Mouse (Mus musculus) cortical plate, adult 2 months (tissue): Measurements from ENCODE around the gene Sdf2. TPM values are rescaled to one million over a fixed set of nuclear protein-coding genes. Genes with fewer than 3 reads are reported as not detected.
A peak's percentile ranks its signal among the peaks of the same experiment; 100 is the strongest.
"Not testable (repeated sequence)": the region's sequence is repeated elsewhere in the genome, so short reads cannot be mapped to it uniquely, and the experiment has no call there.

Source experiments
- H3K27ac ChIP-seq: fragments of 200-500 bp; 2 replicates; pipeline ENCODE4 v1.5.1; 2012; ENCODE audit warnings: low read length, control low read depth, inconsistent platforms; ENCODE audit not compliant: insufficient read depth
- H3K4me1 ChIP-seq: fragments of 200-500 bp; 2 replicates; pipeline ENCODE4 v1.6.1; 2011; ENCODE audit warnings: low read length; ENCODE audit not compliant: control insufficient read depth, insufficient read depth
- H3K4me3 ChIP-seq: fragments of 200-500 bp; 2 replicates; pipeline ENCODE4 v1.5.1; 2011; ENCODE audit warnings: mild to moderate bottlenecking, low read length, control low read depth; ENCODE audit not compliant: insufficient read depth
- CTCF ChIP-seq: fragments of 200-500 bp; IDR thresholded peaks from 2 replicates; pipeline ENCODE4 v1.5.1; 2011; ENCODE audit warnings: mild to moderate bottlenecking, control low read depth, low read length; ENCODE audit not compliant: insufficient read depth; ENCODE audit errors: extremely low read depth
- POLR2A ChIP-seq: fragments of 200-500 bp; IDR thresholded peaks from 2 replicates; pipeline ENCODE4 v1.6.1; 2011; ENCODE audit warnings: mild to moderate bottlenecking, low read length, control low read depth; ENCODE audit not compliant: insufficient read depth; ENCODE audit errors: extremely low read depth
- polyA plus RNA-seq: library from polyadenylated mRNA; depleted of rRNA; stranded (reverse); fragments of >200 nt; gene quantifications from 2 replicates; pipeline ENCODE4 v1.2.3, GENCODE M21; 2012

Gene Sdf2
- polyA plus RNA-seq, 1 experiment: 111 TPM

- H3K4me3 ChIP-seq: peak within 1 kb of the TSS; percentile 99
- TF ChIP-seq POLR2A (peak; percentile 47; the same call in 1 of the 2 replicates), CTCF (no peak)
- peaks cover 5% of the 10 kb centered on the region; the same call in 1 of the 2 replicates for H3K4me1 ChIP-seq
- H3K27ac ChIP-seq: peak within 1 kb of the TSS; percentile 60
Measured at GRCm38 (mm10) chr11:78261380-78262352, 16.1 kb downstream of the Sdf2 start, which contains the start of gene 2610507B11Rik. TSS of gene 2610507B11Rik (plus strand) at chr11:78261752.

GRCm38 (mm10) chr11:78262550-78262949 is 17.0 kb downstream of the Sdf2 start:
- Histone ChIP-seq H3K27ac (no peak overlapping the region), H3K4me3 (peak overlapping the region; percentile 99), H3K4me1 (peaks cover 5% of the 10 kb centered on the region; the same call in 1 of the 2 replicates)
- TF ChIP-seq POLR2A (no peak), CTCF (peak; percentile 50)

GRCm38 (mm10) chr11:78265571-78265970 is 20.0 kb downstream of the Sdf2 start:
- no peak overlapping the region for H3K4me3 ChIP-seq
- no peak overlapping the region for H3K27ac ChIP-seq
- TF ChIP-seq POLR2A (no peak), CTCF (no peak)
- peaks cover 5% of the 10 kb centered on the region; the same call in 1 of the 2 replicates for H3K4me1 ChIP-seq

GRCm38 (mm10) chr11:78271986-78272385 is 26.4 kb downstream of the Sdf2 start:
- Histone ChIP-seq H3K27ac (no peak overlapping the region), H3K4me1 (peaks cover 4% of the 10 kb centered on the region; the same call in 1 of the 2 replicates), H3K4me3 (no peak overlapping the region)
- TF ChIP-seq CTCF: no peak
- no peak for TF ChIP-seq POLR2A

- Histone ChIP-seq H3K4me1 (peaks cover 4% of the 10 kb centered on the region; the same call in 1 of the 2 replicates), H3K4me3 (no peak overlapping the region), H3K27ac (no peak overlapping the region)
- TF ChIP-seq CTCF: no peak
- no peak for TF ChIP-seq POLR2A
Measured at GRCm38 (mm10) chr11:78275596-78275995, 30.1 kb downstream of the Sdf2 start.

- not testable (repeated sequence) for H3K4me1 ChIP-seq, H3K4me3 ChIP-seq, H3K27ac ChIP-seq
Measured at GRCm38 (mm10) chr11:78276169-78276568, 30.6 kb downstream of the Sdf2 start.

GRCm38 (mm10) chr11:78278853-78279252 is 33.3 kb downstream of the Sdf2 start:
- TF ChIP-seq POLR2A (no peak), CTCF (no peak)
- H3K4me3 ChIP-seq: no peak overlapping the region
- no peaks in the 10 kb centered on the region for H3K4me1 ChIP-seq
- no peak overlapping the region for H3K27ac ChIP-seq

GRCm38 (mm10) chr11:78279586-78279985 is 34.0 kb downstream of the Sdf2 start:
- no peak overlapping the region for H3K27ac ChIP-seq
- H3K4me3 ChIP-seq: no peak overlapping the region
- TF ChIP-seq POLR2A (no peak), CTCF (no peak)
- no peaks in the 10 kb centered on the region for H3K4me1 ChIP-seq

- TF ChIP-seq POLR2A: no peak
- TF ChIP-seq CTCF: no peak
- H3K4me1 ChIP-seq: peaks cover 2% of the 10 kb centered on the region; the same call in 1 of the 2 replicates
Measured at GRCm38 (mm10) chr11:78289146-78289763, 43.7 kb downstream of the Sdf2 start.

GRCm38 (mm10) chr11:78290654-78291053 is 45.1 kb downstream of the Sdf2 start, which contains the start of gene BC030499:
TSS of gene BC030499 (plus strand) at chr11:78290841.
- H3K27ac ChIP-seq: no peak within 1 kb of the TSS
- H3K4me1 ChIP-seq: peaks cover 2% of the 10 kb centered on the region; the same call in 1 of the 2 replicates
- TF ChIP-seq CTCF (no peak), POLR2A (peak; percentile 53; the same call in 1 of the 2 replicates)
- H3K4me3 ChIP-seq: no peak within 1 kb of the TSS

More at GRCm38 (mm10) chr11:78289146-78289763, 43.7 kb downstream of the Sdf2 start:
- H3K4me3 ChIP-seq: no peak overlapping the region
- H3K27ac ChIP-seq: no peak overlapping the region
